Mouse (Mus musculus) cortical plate, adult 2 months (tissue): ENCODE results near the gene Lmntd1. TPM values are rescaled to one million over a fixed set of nuclear protein-coding genes. Genes with fewer than 3 reads are reported as not detected.

Experiments used
- H3K27ac ChIP-seq: fragments of 200-500 bp; 2 replicates; pipeline ENCODE4 v1.5.1; 2012; ENCODE audit warnings: low read length, control low read depth, inconsistent platforms; ENCODE audit not compliant: insufficient read depth
- H3K4me1 ChIP-seq: fragments of 200-500 bp; 2 replicates; pipeline ENCODE4 v1.6.1; 2011; ENCODE audit warnings: low read length; ENCODE audit not compliant: control insufficient read depth, insufficient read depth
- H3K4me3 ChIP-seq: fragments of 200-500 bp; 2 replicates; pipeline ENCODE4 v1.5.1; 2011; ENCODE audit warnings: mild to moderate bottlenecking, low read length, control low read depth; ENCODE audit not compliant: insufficient read depth
- CTCF ChIP-seq: fragments of 200-500 bp; IDR thresholded peaks from 2 replicates; pipeline ENCODE4 v1.5.1; 2011; ENCODE audit warnings: mild to moderate bottlenecking, control low read depth, low read length; ENCODE audit not compliant: insufficient read depth; ENCODE audit errors: extremely low read depth
- POLR2A ChIP-seq: fragments of 200-500 bp; IDR thresholded peaks from 2 replicates; pipeline ENCODE4 v1.6.1; 2011; ENCODE audit warnings: mild to moderate bottlenecking, low read length, control low read depth; ENCODE audit not compliant: insufficient read depth; ENCODE audit errors: extremely low read depth
- polyA plus RNA-seq: library from polyadenylated mRNA; depleted of rRNA; stranded (reverse); fragments of >200 nt; gene quantifications from 2 replicates; pipeline ENCODE4 v1.2.3, GENCODE M21; 2012; rRNA removed

Gene Lmntd1
- 1.0 and 1.3 TPM in 2 replicates for polyA plus RNA-seq

DNA sequence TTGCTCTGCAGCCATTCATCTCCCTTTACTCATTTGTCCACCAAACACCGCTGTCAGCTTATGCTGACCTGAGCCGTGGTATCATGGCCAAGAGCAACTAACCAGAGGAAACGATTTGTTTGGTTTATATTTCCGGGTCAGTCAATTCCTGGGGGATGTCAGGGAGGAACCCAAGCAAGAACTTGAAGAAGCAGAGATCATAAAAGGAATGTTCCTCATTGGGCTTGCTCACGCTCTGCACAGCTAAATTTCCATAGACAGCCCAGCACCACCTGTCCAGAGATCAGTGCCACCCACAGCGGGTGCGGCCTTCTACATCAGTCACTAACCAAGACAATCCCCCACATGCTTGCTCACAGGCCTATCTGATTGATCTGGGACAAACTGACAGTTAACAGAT is at the start of gene Lmntd1:
Gene Lmntd1 (minus strand): TSS at position 101 of the 400 bp plus-strand sequence.
- Histone ChIP-seq H3K27ac (no peak within 1 kb of the TSS), H3K4me3 (no peak within 1 kb of the TSS), H3K4me1 (no peaks in the 10 kb centered on the region)
- no peak for TF ChIP-seq CTCF
- no peak for TF ChIP-seq POLR2A

DNA sequence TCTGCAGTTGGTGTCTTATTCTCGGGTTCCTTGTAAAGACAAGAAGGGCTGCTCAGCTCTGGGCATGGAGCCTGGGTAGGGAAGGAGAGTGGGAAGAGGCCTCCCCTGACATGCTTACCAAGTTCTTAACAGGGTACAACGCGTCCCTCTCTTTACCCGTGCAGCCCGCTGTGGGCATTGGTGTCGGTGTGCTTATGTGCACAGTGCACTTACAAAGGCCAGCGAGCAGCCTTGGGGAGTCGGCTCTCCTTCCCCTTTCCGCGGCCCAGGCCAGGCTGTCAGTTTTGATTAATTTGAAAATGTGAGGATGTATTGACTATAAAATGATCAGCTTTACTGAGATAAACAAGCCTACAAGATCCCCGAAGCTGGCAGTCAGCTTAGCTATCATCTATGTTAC is 46.8 kb upstream of the Lmntd1 start:
- TF ChIP-seq CTCF (no peak), POLR2A (no peak)
- no peak overlapping the region for H3K4me3 ChIP-seq
- no peaks in the 10 kb centered on the region for H3K4me1 ChIP-seq
- H3K27ac ChIP-seq: no peak overlapping the region

- H3K27ac ChIP-seq: no peak overlapping the region
Measured at GRCm38 (mm10) chr6:145659116-145659515, 45.0 kb upstream of the Lmntd1 start.

DNA sequence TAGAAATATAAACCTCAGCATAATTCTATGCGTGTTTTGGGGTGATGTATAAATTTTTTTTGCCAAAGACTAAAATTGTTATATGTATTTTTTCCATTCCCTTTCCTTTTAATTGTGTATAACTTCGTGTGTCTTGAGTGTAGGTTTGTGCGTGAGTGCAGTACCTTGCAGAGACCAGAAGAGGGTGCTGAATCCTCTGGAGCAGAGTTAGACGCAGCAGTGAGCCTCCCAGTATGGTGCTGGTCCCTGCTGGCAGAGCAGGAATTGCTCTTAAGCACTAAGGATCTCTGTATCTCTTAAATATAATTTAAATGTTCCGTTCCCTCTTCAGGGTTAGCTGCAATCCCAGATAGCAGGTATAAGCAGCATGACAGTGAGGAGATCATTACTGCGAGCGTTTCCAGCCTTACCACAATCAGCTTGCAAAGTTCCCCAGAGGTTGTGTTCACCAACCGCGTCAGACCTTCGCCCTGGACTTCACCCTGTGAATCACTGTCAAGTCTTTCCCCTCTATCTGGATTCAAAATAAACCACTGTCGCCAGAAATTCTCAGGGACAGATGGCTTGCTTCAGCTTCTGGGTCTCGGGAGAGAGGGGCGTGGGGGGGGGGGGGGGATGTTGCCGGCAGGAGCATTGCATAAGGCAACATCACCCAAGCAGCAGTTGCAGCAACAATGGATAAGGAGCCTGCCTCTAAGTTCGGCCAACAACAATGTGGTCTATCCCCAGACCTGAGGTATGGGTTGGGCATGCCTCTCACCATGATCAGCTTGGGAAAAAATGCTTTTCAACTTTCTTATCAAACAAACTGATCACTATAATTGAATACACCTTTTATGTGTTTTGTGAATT is 42.8 kb upstream of the Lmntd1 start:
- Histone ChIP-seq H3K4me1 (no peaks in the 10 kb centered on the region), H3K27ac (no peak overlapping the region), H3K4me3 (no peak overlapping the region)
- TF ChIP-seq POLR2A (no peak), CTCF (0 out of 2 replicates have a peak, but pooled peaks have one; percentile 12)

More at GRCm38 (mm10) chr6:145659116-145659515, 45.0 kb upstream of the Lmntd1 start:
- Histone ChIP-seq H3K4me3 (no peak overlapping the region), H3K4me1 (no peaks in the 10 kb centered on the region)
- TF ChIP-seq CTCF (no peak), POLR2A (no peak)

DNA sequence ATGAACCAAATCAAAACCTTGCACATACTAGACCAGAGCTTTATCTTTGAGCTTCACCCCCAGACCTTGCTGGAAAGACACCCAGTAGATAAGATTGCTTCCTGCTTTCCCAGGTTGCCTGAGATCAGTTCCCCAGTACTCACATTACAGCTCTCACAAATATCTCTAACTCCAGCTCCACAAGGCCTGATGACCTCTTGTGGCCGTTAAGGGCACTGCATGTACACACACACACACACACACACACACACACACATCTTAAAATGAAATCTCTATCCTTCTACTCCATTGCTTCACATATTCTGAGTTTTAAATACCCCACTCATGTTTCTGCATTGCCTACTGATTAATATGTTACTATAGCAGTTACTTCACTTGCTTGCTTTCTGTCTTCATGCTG is 41.6 kb upstream of the Lmntd1 start:
- TF ChIP-seq POLR2A: no peak
- TF ChIP-seq CTCF: no peak
- no peaks in the 10 kb centered on the region for H3K4me1 ChIP-seq
- no peak overlapping the region for H3K4me3 ChIP-seq
- H3K27ac ChIP-seq: no peak overlapping the region

DNA sequence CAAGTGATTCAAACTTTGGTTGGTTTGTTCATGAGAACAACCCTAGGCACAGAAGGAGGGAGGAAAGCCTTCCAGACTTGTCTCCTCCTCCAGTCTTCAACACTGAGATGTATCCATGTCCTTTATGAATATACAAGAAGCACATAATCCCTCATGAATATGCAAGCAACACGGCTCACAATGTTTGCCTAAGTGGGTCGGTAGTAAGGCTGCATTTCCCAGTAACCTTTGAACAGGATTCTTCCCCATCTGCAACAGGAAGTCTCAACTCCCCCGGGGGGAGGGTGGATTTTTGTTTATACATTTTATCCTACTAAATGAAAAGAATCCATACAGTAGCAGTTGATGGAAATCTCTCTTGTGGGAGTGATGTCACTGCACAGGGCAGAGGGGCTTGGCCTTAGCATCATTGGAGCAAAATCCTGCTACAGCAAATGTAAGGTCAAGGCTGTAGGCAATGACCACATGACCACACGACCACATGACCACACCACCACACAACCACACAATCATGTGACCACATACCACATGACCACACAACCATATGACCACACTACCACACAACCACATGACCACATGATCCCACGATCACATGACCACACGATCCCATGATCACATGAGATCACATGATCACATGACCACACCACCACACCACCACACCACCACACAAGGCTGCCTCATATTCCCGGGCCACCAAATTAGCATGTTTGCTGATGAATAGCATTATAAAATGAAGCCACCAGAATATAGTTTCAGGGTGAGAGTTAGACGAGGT is 40.1 kb upstream of the Lmntd1 start:
- Histone ChIP-seq H3K27ac (no peak overlapping the region), H3K4me1 (no peaks in the 10 kb centered on the region), H3K4me3 (no peak overlapping the region)
- TF ChIP-seq CTCF (no peak), POLR2A (no peak)

- TF ChIP-seq POLR2A (no peak), CTCF (no peak)
- Histone ChIP-seq H3K4me3 (no peak overlapping the region), H3K27ac (no peak overlapping the region), H3K4me1 (no peaks in the 10 kb centered on the region)
Measured at GRCm38 (mm10) chr6:145653626-145654025, 39.5 kb upstream of the Lmntd1 start.

DNA sequence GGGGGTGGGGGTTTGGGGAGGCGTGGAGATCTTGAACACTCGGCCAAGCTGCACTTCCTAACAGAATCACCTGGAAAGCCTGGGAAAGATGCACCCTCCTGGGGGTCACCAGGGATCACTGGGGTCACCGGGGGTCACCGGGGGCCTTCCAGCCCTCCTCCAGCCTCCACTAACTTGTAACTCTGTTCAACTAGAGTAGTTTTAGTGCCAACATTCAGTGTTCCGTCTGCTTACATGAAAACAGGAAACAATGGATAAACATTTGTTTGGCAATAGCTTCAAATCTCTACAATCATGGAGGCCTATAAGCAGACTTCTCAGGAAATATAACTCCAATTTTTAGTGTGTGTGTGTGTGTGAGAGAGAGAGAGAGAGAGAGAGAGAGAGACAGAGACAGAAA is 38.9 kb upstream of the Lmntd1 start:
- H3K27ac ChIP-seq: no peak overlapping the region
- H3K4me3 ChIP-seq: no peak overlapping the region
- H3K4me1 ChIP-seq: no peaks in the 10 kb centered on the region
- no peak for TF ChIP-seq CTCF
- TF ChIP-seq POLR2A: no peak

- TF ChIP-seq POLR2A (no peak), CTCF (no peak)
- Histone ChIP-seq H3K4me3 (no peak overlapping the region), H3K4me1 (no peaks in the 10 kb centered on the region), H3K27ac (no peak overlapping the region)
Measured at GRCm38 (mm10) chr6:145651976-145652375, 37.9 kb upstream of the Lmntd1 start.
